Comparison of ENCODE assay signal across 8 mouse cellular contexts in genomic region chr2:122348531-122349131, GRCm38 (mm10). TPM values are rescaled to one million over a fixed set of nuclear protein-coding genes. Genes with fewer than 3 reads are reported as not detected.
DNase-seq lines count a peak whose midpoint lies in the region; ATAC-seq and TF ChIP-seq lines count a peak whose summit lies in the region.

No protein-coding gene starts in this region.

- no peaks in the 10 kb centered on the region for H3K27me3 ChIP-seq in C2C12 (ENCODE audit: control insufficient read depth, insufficient read depth, insufficient read length)
- H3K27me3 ChIP-seq in erythroblast, embryonic 14.5 days (ENCODE audit: control insufficient read depth): peaks cover 4% of the 10 kb centered on the region; the same call in 1 of the 2 replicates
- peaks cover 8% of the 10 kb centered on the region; the same call in 1 of the 2 replicates for H3K27me3 ChIP-seq in heart, embryonic 13.5 days (replicated peaks)
- peaks cover 18% of the 10 kb centered on the region for H3K27me3 ChIP-seq in liver, embryonic 12.5 days (replicated peaks)
- H3K27me3 ChIP-seq in splenic B cell, adult 2 months (ENCODE audit: control insufficient read depth, insufficient read depth, low read length, poor library complexity, severe bottlenecking): no peaks in the 10 kb centered on the region

- under 1% methylated on average over 60 of the region's 63 CpGs for whole genome bisulfite sequencing in heart, embryonic 13.5 days
- under 1% methylated on average over 56 of the region's 63 CpGs for WGBS in liver, embryonic 12.5 days (ENCODE audit: insufficient replicate concordance)

- H3K4me3 ChIP-seq in C2C12 (ENCODE audit: insufficient read depth, poor library complexity, severe bottlenecking): peak overlapping the region; percentile 21
- peak overlapping the region; percentile 80 for H3K4me3 ChIP-seq in erythroblast, embryonic 14.5 days (replicated peaks)
- peak overlapping the region; percentile 70 for H3K4me3 ChIP-seq in heart, embryonic 13.5 days
- peak overlapping the region; percentile 73 for H3K4me3 ChIP-seq in liver, embryonic 12.5 days

- H3K9me3 ChIP-seq in erythroblast, embryonic 14.5 days (ENCODE audit: control insufficient read depth, low read length): no peaks in the 10 kb centered on the region
- no peaks in the 10 kb centered on the region for H3K9me3 ChIP-seq in heart, embryonic 13.5 days
- H3K9me3 ChIP-seq in liver, embryonic 12.5 days (replicated peaks): no peaks in the 10 kb centered on the region

- H3K79me2 ChIP-seq in C2C12 (ENCODE audit: control insufficient read depth, insufficient read depth): no peaks in the 10 kb centered on the region

- DNase-seq in brain, embryonic 18.5 days (ENCODE audit: low read depth, low spot score): peak; percentile 75
- DNase-seq in kidney, postnatal 10 days: peak; percentile 95
- peak; percentile 87 for DNase-seq in naive thymus-derived CD4-positive, alpha-beta T cell, adult 2 months (ENCODE audit: low read depth)
- DNase-seq in splenic B cell, adult 2 months (ENCODE audit: low read depth, low spot score): peak; percentile 82

- TF ChIP-seq CTCF in C2C12 (IDR thresholded peaks at IDR 0.05; ENCODE audit: control insufficient read depth, insufficient read depth, insufficient read length): peak; percentile 94

- no peaks in the 10 kb centered on the region for H3K79me3 ChIP-seq in C2C12 (ENCODE audit: low read depth)

- peaks cover 10% of the 10 kb centered on the region for H3K36me3 ChIP-seq in C2C12 (ENCODE audit: control insufficient read depth, insufficient read depth)
- H3K36me3 ChIP-seq in erythroblast, embryonic 14.5 days (ENCODE audit: control insufficient read depth): peaks cover 24% of the 10 kb centered on the region
- peaks cover 9% of the 10 kb centered on the region for H3K36me3 ChIP-seq in heart, embryonic 13.5 days
- peaks cover 9% of the 10 kb centered on the region for H3K36me3 ChIP-seq in liver, embryonic 12.5 days
- H3K36me3 ChIP-seq in splenic B cell, adult 2 months (ENCODE audit: control insufficient read depth, insufficient read depth, low read length, poor library complexity, severe bottlenecking): no peaks in the 10 kb centered on the region

- ATAC-seq in heart, embryonic 13.5 days (ENCODE audit: extremely low read depth, insufficient number of reproducible peaks, low FRiP score, low TSS enrichment): peak; percentile 79
- peak; percentile 88 for ATAC-seq in liver, embryonic 12.5 days

- peaks cover 32% of the 10 kb centered on the region for H3K4me1 ChIP-seq in erythroblast, embryonic 14.5 days (ENCODE audit: control insufficient read depth)
- H3K4me1 ChIP-seq in heart, embryonic 13.5 days: peaks cover 31% of the 10 kb centered on the region
- H3K4me1 ChIP-seq in liver, embryonic 12.5 days: peaks cover 25% of the 10 kb centered on the region

- peak overlapping the region; percentile 71 for H3ac ChIP-seq in C2C12 (ENCODE audit: control insufficient read depth, insufficient read length, low read depth)

- peak overlapping the region; percentile 78 for H3K4me2 ChIP-seq in heart, embryonic 13.5 days
- peak overlapping the region; percentile 95 for H3K4me2 ChIP-seq in liver, embryonic 12.5 days

- H3K9ac ChIP-seq in heart, embryonic 13.5 days: peak overlapping the region; percentile 92
- peak overlapping the region; percentile 79 for H3K9ac ChIP-seq in liver, embryonic 12.5 days

- peak overlapping the region; percentile 98 for H3K27ac ChIP-seq in heart, embryonic 13.5 days (replicated peaks)
- H3K27ac ChIP-seq in liver, embryonic 12.5 days: peak overlapping the region; percentile 88

TF ChIP-seq in C2C12, 6 proteins besides CTCF, POLR2A, EP300 and RAD21:
- TF ChIP-seq MAX (IDR thresholded peaks at IDR 0.05) (peak; percentile 81), CEBPB (IDR thresholded peaks at IDR 0.05; ENCODE audit: low read depth) (no peak)

RNA-seq across cellular contexts. Expression of gene Shf, which starts 20.3 kb away (rescaled TPM):
- 38.7 TPM for polyA plus RNA-seq in C2C12 (2012; fragmentation: generic; extraction: Trizol)
- polyA plus RNA-seq in erythroblast, embryonic 14.5 days (2012): 6.6 and 7.5 TPM in 2 replicates
- polyA plus RNA-seq in heart, embryonic 13.5 days (2015; fragmentation: Nextera tagmentation; extraction: Ambion mirVana): 1.8 and 2.3 TPM in 2 replicates
- 2.0 TPM in 2 replicates for polyA plus RNA-seq in liver, embryonic 12.5 days (2016; fragmentation: Nextera tagmentation; extraction: Ambion mirVana)

RNA-seq across cellular contexts. Expression of gene Duox1, which starts 33.2 kb away (rescaled TPM):
- 0.14 TPM for polyA plus RNA-seq in C2C12 (2012; fragmentation: generic; extraction: Trizol)
- not detected in 2 replicates for polyA plus RNA-seq in erythroblast, embryonic 14.5 days (2012)
- 0.03 TPM in 1 of 2 replicates, not detected in the other for polyA plus RNA-seq in heart, embryonic 13.5 days (2015; fragmentation: Nextera tagmentation; extraction: Ambion mirVana)
- polyA plus RNA-seq in liver, embryonic 12.5 days (2016; fragmentation: Nextera tagmentation; extraction: Ambion mirVana): not detected in 2 replicates

RNA-seq across cellular contexts. Expression of gene Duoxa1, which starts 35.1 kb away (rescaled TPM):
- 7.9 TPM for polyA plus RNA-seq in C2C12 (2012; fragmentation: generic; extraction: Trizol)
- not detected in 2 replicates for polyA plus RNA-seq in erythroblast, embryonic 14.5 days (2012)
- 0.09 TPM in 1 of 2 replicates, not detected in the other for polyA plus RNA-seq in heart, embryonic 13.5 days (2015; fragmentation: Nextera tagmentation; extraction: Ambion mirVana)
- not detected in 2 replicates for polyA plus RNA-seq in liver, embryonic 12.5 days (2016; fragmentation: Nextera tagmentation; extraction: Ambion mirVana)

RNA-seq across cellular contexts. Expression of gene Duoxa2, which starts 49.9 kb away (rescaled TPM):
- not detected for polyA plus RNA-seq in C2C12 (2012; fragmentation: generic; extraction: Trizol)
- polyA plus RNA-seq in erythroblast, embryonic 14.5 days (2012): not detected in 2 replicates
- not detected in 2 replicates for polyA plus RNA-seq in heart, embryonic 13.5 days (2015; fragmentation: Nextera tagmentation; extraction: Ambion mirVana)
- not detected in 2 replicates for polyA plus RNA-seq in liver, embryonic 12.5 days (2016; fragmentation: Nextera tagmentation; extraction: Ambion mirVana)

RNA-seq across cellular contexts. Expression of gene Duox2, which starts 50.4 kb away (rescaled TPM):
- 0.20 TPM for polyA plus RNA-seq in C2C12 (2012; fragmentation: generic; extraction: Trizol)
- polyA plus RNA-seq in erythroblast, embryonic 14.5 days (2012): not detected in 2 replicates
- 0.06 and 0.17 TPM in 2 replicates for polyA plus RNA-seq in heart, embryonic 13.5 days (2015; fragmentation: Nextera tagmentation; extraction: Ambion mirVana)
- polyA plus RNA-seq in liver, embryonic 12.5 days (2016; fragmentation: Nextera tagmentation; extraction: Ambion mirVana): not detected in 2 replicates

Comparison
In these comparisons a context has a peak if more than half of its experiments do, and no peak if none do; other contexts are left out.
1. Peak in every context shown above with its lines: DNase-seq, ATAC-seq, H3K4me3 ChIP-seq and H3K27ac ChIP-seq.
2. H3K4me3 ChIP-seq: peak in every context shown above with its lines; median percentile 80 in erythroblast, embryonic 14.5 days; 73 in liver, embryonic 12.5 days; 70 in heart, embryonic 13.5 days; 21 in C2C12.